Mouse (Mus musculus) kidney, adult 2 months (tissue): Measurements from ENCODE around the gene Gm42372.

ENCODE experiments used
- CTCF ChIP-seq: fragments of 200-500 bp; conservative IDR thresholded peaks from 2 replicates; pipeline ENCODE4 v1.5.1; 2011; ENCODE audit warnings: low read depth, mild to moderate bottlenecking, control low read depth, low read length, moderate library complexity, mixed read lengths; ENCODE audit not compliant: insufficient read depth, insufficient read length
- POLR2A ChIP-seq: fragments of 200-500 bp; IDR thresholded peaks from one replicate; pipeline ENCODE4 v1.6.1; 2011; ENCODE audit warnings: low read depth, low read length, control low read depth

- peak; percentile 27; the same call in 1 of the 2 replicates for TF ChIP-seq CTCF
- no peak for TF ChIP-seq POLR2A
Measured at GRCm38 (mm10) chr7:16937312-16937711, 45.6 kb upstream of the Gm42372 start.
